Mouse (Mus musculus) megakaryocyte, embryonic 14.5 days (primary cell): Measurements from ENCODE around the gene Pprc1. TPM values are rescaled to one million over a fixed set of nuclear protein-coding genes. Genes with fewer than 3 reads are reported as not detected.

Experiments
- H3K27me3 ChIP-seq: replicated peaks from 2 replicates; pipeline ENCODE3; 2012; ENCODE audit warnings: inconsistent platforms
- H3K36me3 ChIP-seq: replicated peaks from 2 replicates; pipeline ENCODE3; 2012; ENCODE audit warnings: low read length, inconsistent platforms, mixed read lengths
- H3K4me1 ChIP-seq: 2 replicates; pipeline ENCODE4 v1.6.1; 2012; ENCODE audit warnings: inconsistent platforms
- H3K4me3 ChIP-seq: replicated peaks from 2 replicates; pipeline ENCODE3; 2012; ENCODE audit warnings: moderate library complexity, mild to moderate bottlenecking, inconsistent platforms
- H3K9me3 ChIP-seq: 2 replicates; pipeline ENCODE4 v1.6.1; 2012; ENCODE audit warnings: inconsistent platforms
- FLI1 ChIP-seq: IDR thresholded peaks from 2 replicates; pipeline ENCODE4 v1.6.1; 2012; ENCODE audit warnings: low read length, inconsistent platforms, mixed read lengths
- GATA1 ChIP-seq: IDR thresholded peaks from 3 replicates; pipeline ENCODE4 v1.6.1; 2012; ENCODE audit warnings: mixed read lengths, low read length, inconsistent platforms, borderline replicate concordance
- polyA plus RNA-seq: library from polyadenylated mRNA; stranded (reverse); fragments of >175 nt; gene quantifications from 2 replicates; pipeline ENCODE4 v1.2.3, GENCODE M21; 2012; ENCODE audit warnings: low replicate concordance; ENCODE audit not compliant: insufficient read depth

The Pprc1 gene
- polyA plus RNA-seq, 1 experiment = 8.7 TPM

DNA sequence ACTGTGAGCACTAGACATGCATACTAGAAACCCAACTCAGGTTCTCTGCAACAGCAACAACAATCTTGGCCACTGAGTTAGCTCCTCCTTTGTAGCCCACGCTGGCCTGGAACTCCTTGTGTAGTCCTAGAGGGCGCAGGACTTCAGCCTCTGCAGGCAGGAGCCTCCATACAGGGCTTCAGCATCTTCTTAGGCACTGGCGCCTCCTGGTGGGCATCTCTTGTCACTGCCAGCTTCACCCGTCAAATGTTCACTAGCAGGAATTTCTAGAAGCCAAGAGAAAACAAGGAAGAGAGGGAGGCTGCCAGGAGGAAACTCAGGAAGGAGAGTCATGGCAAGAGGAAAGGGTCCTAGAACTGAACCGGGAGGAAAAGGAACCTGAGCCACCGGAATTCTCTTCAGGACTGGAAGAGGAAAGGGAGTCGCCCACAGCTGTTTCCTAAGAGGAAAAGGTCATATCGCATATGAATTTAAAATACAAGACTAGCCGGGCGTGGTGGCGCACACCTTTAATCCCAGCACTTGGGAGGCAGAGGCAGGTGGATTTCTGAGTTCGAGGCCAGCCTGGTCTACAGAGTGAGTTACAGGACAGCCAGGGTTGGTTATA is 30.0 kb upstream of the Pprc1 start:
- Histone ChIP-seq H3K9me3 (peaks cover 8% of the 10 kb centered on the region), H3K4me3 (peak overlapping the region; percentile 78), H3K27me3 (no peaks in the 10 kb centered on the region), H3K4me1 (peaks cover 7% of the 10 kb centered on the region), H3K36me3 (no peaks in the 10 kb centered on the region)
- TF ChIP-seq GATA1 (no peak), FLI1 (no peak)

DNA sequence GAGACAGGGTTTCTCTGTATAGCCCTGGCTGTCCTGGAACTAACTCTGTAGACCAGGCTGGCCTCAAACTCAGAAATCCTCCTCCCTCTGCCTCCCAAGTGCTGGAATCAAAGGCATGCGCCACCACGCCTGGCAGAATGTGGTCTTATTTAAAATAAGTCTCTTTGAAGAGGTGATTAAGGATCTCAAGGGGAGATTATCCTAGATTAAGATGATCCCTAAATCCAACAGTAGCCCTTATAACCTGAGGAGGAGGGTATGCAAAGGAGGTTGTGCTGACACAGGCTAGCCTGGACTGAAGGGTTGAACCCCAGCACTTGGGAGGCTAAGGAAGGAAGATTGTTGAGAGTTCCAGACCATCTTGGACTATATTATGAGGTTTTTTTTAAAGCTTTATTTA is 28.7 kb upstream of the Pprc1 start:
- Histone ChIP-seq H3K4me3 (no peak overlapping the region), H3K27me3 (peaks cover 2% of the 10 kb centered on the region), H3K9me3 (peaks cover 4% of the 10 kb centered on the region), H3K36me3 (no peaks in the 10 kb centered on the region), H3K4me1 (peaks cover 7% of the 10 kb centered on the region)
- TF ChIP-seq FLI1 (no peak), GATA1 (no peak)

DNA sequence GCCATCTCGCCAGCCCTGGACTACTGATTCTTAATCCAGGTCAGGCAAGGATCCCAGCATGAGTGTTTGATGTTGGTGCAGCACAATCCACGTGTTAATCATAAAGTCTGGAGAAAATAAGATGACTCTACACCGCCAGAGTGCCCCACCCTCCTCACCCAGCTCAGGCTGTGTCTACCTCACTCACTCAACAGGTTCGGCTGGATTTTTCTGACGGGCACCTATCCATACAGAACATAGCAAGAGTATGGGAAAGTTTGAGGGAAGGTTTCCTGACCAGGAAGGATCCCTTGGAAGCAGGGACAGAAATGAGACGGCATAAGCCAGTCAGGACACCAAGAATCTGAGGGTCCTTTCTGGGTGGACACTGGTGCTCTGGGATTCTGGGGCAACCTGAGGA is 19.7 kb upstream of the Pprc1 start:
- Histone ChIP-seq H3K36me3 (peaks cover 5% of the 10 kb centered on the region), H3K9me3 (peaks cover 7% of the 10 kb centered on the region), H3K27me3 (peaks cover 4% of the 10 kb centered on the region), H3K4me3 (no peak overlapping the region), H3K4me1 (peaks cover 20% of the 10 kb centered on the region)
- TF ChIP-seq GATA1 (no peak), FLI1 (no peak)

DNA sequence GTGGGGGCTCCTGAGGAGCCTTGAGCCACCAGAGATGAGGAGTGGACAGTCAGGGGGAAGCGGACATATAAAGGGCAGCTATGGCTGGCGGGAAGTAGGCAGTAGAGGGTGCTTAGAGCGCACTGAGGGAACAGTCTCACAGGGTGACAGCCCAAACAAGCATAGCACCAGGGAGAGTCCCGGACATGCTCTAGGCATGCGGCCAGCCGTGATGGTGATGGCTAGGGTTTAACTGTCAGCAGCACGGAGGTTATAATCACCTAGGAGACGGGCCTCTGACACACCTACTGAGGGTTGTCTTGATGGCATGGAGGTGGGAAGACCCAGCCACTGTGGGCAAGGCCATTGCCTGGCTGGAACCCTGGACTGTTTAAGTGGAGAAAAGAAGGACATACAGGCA is 18.1 kb upstream of the Pprc1 start:
- peaks cover 21% of the 10 kb centered on the region for H3K4me1 ChIP-seq
- TF ChIP-seq GATA1 (no peak), FLI1 (no peak)
- H3K36me3 ChIP-seq = peaks cover 20% of the 10 kb centered on the region
- peaks cover 7% of the 10 kb centered on the region for H3K9me3 ChIP-seq
- peaks cover 2% of the 10 kb centered on the region for H3K27me3 ChIP-seq
- no peak overlapping the region for H3K4me3 ChIP-seq

DNA sequence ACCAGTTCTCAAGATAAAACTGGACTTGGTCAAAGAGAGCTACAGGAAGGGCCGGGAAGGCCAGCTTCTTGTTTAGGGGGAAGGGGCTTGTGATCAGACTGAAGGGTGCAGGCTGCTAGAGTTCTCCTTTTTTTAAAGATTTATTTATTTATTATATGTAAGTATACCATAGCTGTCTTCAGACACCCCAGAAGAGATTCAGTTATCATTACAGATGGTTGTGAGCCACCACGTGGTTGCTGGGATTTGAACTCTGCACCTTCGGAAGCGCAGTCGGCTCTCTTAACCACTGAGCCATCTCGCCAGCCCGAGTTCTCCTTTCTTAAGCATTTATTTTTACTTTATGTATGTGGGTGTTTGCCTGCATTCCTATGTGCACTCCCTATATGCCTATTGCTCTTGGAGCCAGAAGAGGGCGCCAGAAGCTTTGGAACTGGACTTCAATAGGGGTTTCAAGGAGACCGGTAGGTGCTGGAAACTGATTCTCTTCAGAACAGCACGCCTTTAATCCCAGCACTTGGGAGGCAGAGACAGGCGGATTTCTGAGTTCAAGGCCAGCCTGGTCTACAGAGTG is 15.9 kb upstream of the Pprc1 start:
- TF ChIP-seq FLI1 (no peak), GATA1 (no peak)
- peaks cover 7% of the 10 kb centered on the region for H3K9me3 ChIP-seq
- H3K4me3 ChIP-seq = no peak overlapping the region
- H3K4me1 ChIP-seq = peaks cover 37% of the 10 kb centered on the region
- H3K36me3 ChIP-seq = peaks cover 43% of the 10 kb centered on the region
- peaks cover 2% of the 10 kb centered on the region for H3K27me3 ChIP-seq

DNA sequence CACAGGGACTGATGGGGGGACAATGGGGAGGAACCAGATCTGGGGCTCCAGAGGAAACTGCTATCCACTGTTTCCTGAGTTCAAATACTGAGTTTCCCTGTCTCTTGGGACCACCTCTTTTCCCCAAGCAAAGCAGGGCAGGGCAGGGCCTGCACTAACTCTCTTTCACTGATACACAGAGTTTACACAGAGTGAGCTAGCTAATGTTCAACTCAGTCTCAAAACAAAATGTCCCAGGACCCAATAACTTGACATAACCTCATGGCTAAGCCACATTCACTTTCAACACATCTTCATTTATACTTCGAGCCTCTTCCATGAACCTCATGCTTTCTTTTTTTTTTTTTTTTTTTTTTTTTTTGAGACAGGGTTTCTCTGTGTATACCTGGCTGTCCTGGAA is 15.0 kb upstream of the Pprc1 start:
- H3K36me3 ChIP-seq = peaks cover 51% of the 10 kb centered on the region

DNA sequence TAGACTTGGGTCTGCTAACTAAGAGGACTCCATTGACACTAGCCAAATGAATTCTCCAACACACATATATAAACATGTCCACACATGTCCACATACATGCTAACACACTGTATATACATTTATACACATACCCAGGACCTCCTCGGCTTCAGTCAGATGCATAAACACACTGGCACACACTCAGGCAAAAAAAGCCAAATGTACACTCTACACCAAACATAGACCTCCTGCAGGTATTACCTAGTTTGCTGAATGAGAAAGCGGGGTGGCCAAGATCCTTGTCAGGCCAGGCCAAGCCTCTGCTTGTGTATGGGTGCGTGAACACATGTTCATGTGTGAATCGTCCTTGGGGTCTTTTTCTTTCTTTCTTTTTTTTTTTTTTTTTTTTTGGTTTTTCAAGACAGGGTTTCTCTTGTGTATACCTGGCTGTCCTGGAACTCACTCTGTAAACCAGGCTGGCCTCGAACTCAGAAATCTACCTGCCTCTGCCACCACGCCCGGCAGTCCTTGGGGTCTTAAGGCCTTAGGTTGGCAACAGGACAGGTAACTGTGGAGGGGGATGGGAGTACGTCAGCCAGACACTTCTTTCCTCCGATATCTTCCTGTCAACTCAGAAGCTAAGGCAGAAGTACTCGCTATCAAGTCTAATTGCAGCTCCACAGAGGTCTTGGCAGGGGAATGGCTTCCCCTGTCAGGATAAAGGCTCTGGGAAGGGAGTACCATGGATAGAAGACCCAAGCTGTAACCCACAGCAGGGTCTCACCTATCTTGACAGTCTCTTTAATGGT is 14.3 kb upstream of the Pprc1 start:
- H3K36me3 ChIP-seq = peaks cover 58% of the 10 kb centered on the region
- peaks cover 7% of the 10 kb centered on the region for H3K9me3 ChIP-seq
- no peak for TF ChIP-seq GATA1
- TF ChIP-seq FLI1 = no peak
- H3K4me3 ChIP-seq = no peak overlapping the region
- peaks cover 2% of the 10 kb centered on the region for H3K27me3 ChIP-seq
- H3K4me1 ChIP-seq = peaks cover 47% of the 10 kb centered on the region

More for the DNA sequence above, 15.0 kb upstream of the Pprc1 start:
- Histone ChIP-seq H3K4me1 (peaks cover 40% of the 10 kb centered on the region), H3K9me3 (peaks cover 7% of the 10 kb centered on the region), H3K27me3 (peaks cover 2% of the 10 kb centered on the region), H3K4me3 (no peak overlapping the region)
- no peak for TF ChIP-seq FLI1
- TF ChIP-seq GATA1 = no peak

DNA sequence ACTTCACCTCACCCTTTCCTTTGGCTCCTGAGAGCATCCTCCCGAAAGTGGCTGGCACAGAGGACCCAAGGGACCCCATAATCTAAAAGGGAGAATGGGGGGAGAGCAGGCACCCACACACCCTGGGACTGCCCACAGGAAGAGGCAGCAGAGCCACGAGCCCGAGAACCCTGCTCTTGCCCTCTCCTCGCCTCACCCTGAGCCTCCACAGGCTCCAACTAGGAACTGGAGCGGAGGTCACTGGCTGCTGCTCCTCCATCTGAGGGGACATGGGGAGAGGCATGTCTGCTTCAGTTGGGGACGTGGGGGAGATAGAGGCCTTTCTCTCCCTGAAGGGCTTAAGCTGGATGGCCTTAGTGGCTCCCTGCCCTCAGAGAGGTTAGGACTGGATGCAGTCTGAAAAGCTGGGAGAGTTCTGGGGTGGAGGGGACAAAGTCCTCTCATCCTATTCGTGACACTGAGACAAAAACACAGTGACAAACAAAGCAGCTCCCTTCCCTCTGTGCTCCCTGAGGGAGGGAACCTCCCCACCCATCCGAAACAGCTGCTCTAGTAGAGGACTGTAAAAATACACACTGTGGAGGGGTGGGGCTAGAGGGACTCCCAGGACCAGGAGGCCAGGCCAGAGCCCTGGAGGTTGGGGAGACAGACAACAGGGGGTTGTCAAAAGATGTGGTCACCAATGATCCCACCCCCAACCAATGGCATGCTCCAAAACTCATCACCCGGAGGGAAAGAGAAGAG is 12.8 kb upstream of the Pprc1 start:
- peaks cover 7% of the 10 kb centered on the region for H3K9me3 ChIP-seq
- peaks cover 45% of the 10 kb centered on the region for H3K4me1 ChIP-seq

DNA sequence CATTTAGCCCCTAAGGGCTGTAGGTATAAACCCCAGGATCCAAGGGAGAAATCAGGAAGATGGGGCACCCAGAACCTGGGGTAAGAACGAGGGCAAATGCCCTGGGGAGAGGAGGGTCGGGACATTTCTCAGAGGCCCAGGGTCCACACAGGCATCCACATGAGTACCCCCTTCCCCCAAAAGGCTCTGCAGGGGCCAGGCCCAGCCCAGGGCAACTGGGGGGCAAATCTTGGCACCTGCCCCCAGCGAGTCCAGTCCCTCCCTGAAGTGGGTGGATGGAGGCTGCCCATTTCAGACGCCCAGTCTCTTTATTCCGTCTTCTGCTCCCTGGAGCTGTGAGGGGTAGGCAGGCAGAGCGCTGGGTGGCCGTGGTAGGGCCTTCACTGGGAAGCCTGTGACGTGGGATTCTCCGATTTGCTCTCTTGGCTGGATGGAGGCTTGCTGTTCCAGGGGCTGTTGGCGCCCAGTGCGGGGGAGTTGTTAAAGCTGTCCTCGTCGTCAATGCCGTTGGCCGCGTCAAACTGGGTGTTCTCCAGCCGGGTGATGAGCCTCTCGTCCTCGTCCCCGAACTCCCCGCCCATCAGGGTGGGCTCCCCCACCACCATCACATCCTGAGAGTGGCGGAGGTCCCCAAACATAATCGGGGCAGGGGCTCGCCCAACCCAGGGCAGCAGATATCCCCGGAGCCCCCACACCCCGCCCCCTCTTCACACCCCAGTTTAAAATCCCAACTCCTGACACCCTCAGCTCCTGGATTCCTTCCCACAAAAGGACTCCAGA is 11.8 kb upstream of the Pprc1 start:
- no peak overlapping the region for H3K4me3 ChIP-seq
- peaks cover 49% of the 10 kb centered on the region for H3K4me1 ChIP-seq
- H3K36me3 ChIP-seq = peaks cover 78% of the 10 kb centered on the region
- peaks cover 7% of the 10 kb centered on the region for H3K9me3 ChIP-seq
- TF ChIP-seq GATA1 = no peak
- TF ChIP-seq FLI1 = no peak
- H3K27me3 ChIP-seq = no peaks in the 10 kb centered on the region

More for the DNA sequence above, 12.8 kb upstream of the Pprc1 start:
- H3K27me3 ChIP-seq = no peaks in the 10 kb centered on the region
- peaks cover 73% of the 10 kb centered on the region for H3K36me3 ChIP-seq
- H3K4me3 ChIP-seq = no peak overlapping the region
- no peak for TF ChIP-seq FLI1
- TF ChIP-seq GATA1 = no peak
